28 mouse cellular contexts compared by ENCODE assay signal in the genomic region with DNA sequence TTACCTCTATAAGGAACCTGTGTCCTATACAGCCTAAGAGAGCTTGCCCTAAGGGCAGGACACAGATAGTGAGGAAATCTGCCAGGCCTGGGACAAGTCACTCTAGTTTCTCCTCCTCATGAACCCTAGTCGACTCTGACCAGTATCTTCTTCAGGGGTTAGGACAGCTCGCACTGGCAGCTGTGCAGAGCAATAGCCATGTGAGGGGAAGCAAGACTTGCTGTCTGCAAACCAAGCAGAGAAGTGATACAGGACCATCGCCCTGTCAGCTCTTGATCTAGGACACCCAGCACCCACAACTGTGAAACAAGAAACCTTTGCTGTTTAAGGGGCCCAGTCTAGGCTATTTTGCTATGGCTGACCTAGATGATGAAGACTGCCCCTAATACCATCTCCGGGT. TPM values are rescaled to one million over a fixed set of nuclear protein-coding genes. Genes with fewer than 3 reads are reported as not detected.
DNase-seq lines count a peak whose midpoint lies in the region; TF ChIP-seq lines count a peak whose summit lies in the region.
"Had no signal": no experiment of that assay in that cellular context is flagged by ENCODE, and none has a peak within 500 bp of the region (broad histone marks: within the 10 kb centered on the region; RNA-seq: fewer than 3 reads in every experiment).

No protein-coding gene starts in this region.

- H3K27me3 ChIP-seq in myocyte (ENCODE audit: control insufficient read depth, insufficient read depth, insufficient read length) = no peaks in the 10 kb centered on the region
- H3K27me3 ChIP-seq: embryonic facial prominence, embryonic 13.5 days; forebrain, embryonic 12.5 days; forebrain, embryonic 15.5 days; hindbrain, embryonic 12.5 days; hindbrain, embryonic 15.5 days had no signal

- DNase-seq in gastrocnemius, adult 18-20 months (ENCODE audit: low spot score) = peak; percentile 41
- no peak for DNase-seq in gastrocnemius, postnatal 4 days (ENCODE audit: low spot score in 2 of 2)
- DNase-seq in heart, adult 11 months = peak; percentile 71
- DNase-seq in heart, adult 9 months (ENCODE audit: low spot score in 2 of 2) = no peak
- DNase-seq in skeletal muscle tissue, adult 2 months (ENCODE audit: low read depth, low spot score) = peak; percentile 53
- DNase-seq in right cerebral cortex, postnatal 25 days = no peak
- DNase-seq: adrenal gland, adult 8-10 months; cerebellum, adult 11-12 months; cerebellum, adult 8-10 months; embryo, embryonic 11 days; heart, adult 2 months had no signal

- peak overlapping the region; percentile 55 for H3K4me2 ChIP-seq in myocyte (ENCODE audit: low read depth)
- H3K4me2 ChIP-seq: embryonic facial prominence, embryonic 13.5 days; forebrain, embryonic 12.5 days; forebrain, embryonic 15.5 days; heart, embryonic 11.5 days; hindbrain, embryonic 12.5 days; hindbrain, embryonic 15.5 days had no signal

- H3K4me3 ChIP-seq in myocyte = no peak overlapping the region
- H3K4me3 ChIP-seq: embryonic facial prominence, embryonic 10.5 days; embryonic facial prominence, embryonic 13.5 days; erythroblast, embryonic 14.5 days; forebrain, embryonic 12.5 days; forebrain, embryonic 15.5 days; heart, adult 2 months; hindbrain, embryonic 12.5 days; hindbrain, embryonic 15.5 days had no signal

- H3ac ChIP-seq in myocyte (ENCODE audit: control insufficient read depth, insufficient read length) = no peak overlapping the region

- H3K79me2 ChIP-seq in myocyte (ENCODE audit: control insufficient read depth, insufficient read depth) = no peaks in the 10 kb centered on the region

- TF ChIP-seq POLR2A in myocyte (IDR thresholded peaks at IDR 0.05; ENCODE audit: insufficient read length, low read depth) = no peak

- H3K36me3 ChIP-seq in myocyte (ENCODE audit: control insufficient read depth, insufficient read depth) = no peaks in the 10 kb centered on the region
- H3K36me3 ChIP-seq: embryonic facial prominence, embryonic 10.5 days; embryonic facial prominence, embryonic 13.5 days; forebrain, embryonic 12.5 days; forebrain, embryonic 15.5 days; hindbrain, embryonic 12.5 days; hindbrain, embryonic 15.5 days had no signal

TF ChIP-seq in myocyte, 11 proteins besides CTCF, POLR2A, EP300 and RAD21:
- no peak for TF ChIP-seq MYOD1 (IDR thresholded peaks at IDR 0.05; ENCODE audit: control insufficient read depth in 1 of 3, insufficient read length in 2 of 3, low read depth in 2 of 3)
- no peak for TF ChIP-seq POLR2AphosphoS2 (IDR thresholded peaks at IDR 0.05; ENCODE audit: insufficient read length, low read depth)
- no peak for TF ChIP-seq TCF3 (IDR thresholded peaks at IDR 0.05; ENCODE audit: insufficient read length, low read depth)
- no peak for TF ChIP-seq MAX (IDR thresholded peaks at IDR 0.05; ENCODE audit: low read depth)
- no peak for TF ChIP-seq REST (IDR thresholded peaks at IDR 0.05; ENCODE audit: insufficient read depth, insufficient read length)
- TF ChIP-seq MYOG (IDR thresholded peaks at IDR 0.05; ENCODE audit: control insufficient read depth in 1 of 3, insufficient read depth in 1 of 3, insufficient read length in 2 of 3, low read depth in 2 of 3) = no peak
- TF ChIP-seq E2F4 (IDR thresholded peaks at IDR 0.05; ENCODE audit: insufficient read depth) = no peak
- no peak for TF ChIP-seq CEBPB (IDR thresholded peaks at IDR 0.05; ENCODE audit: insufficient read depth, poor library complexity, severe bottlenecking)
- no peak for TF ChIP-seq USF1 (IDR thresholded peaks at IDR 0.05; ENCODE audit: low read depth)
- no peak for TF ChIP-seq TCF12 (IDR thresholded peaks at IDR 0.05; ENCODE audit: insufficient read depth, poor library complexity, severe bottlenecking)
- no peak for TF ChIP-seq SRF (IDR thresholded peaks at IDR 0.05; ENCODE audit: control insufficient read depth, insufficient read length, low read depth)
TF ChIP-seq in myocyte: peak in this region for 0.

RNA-seq across cellular contexts. Expression of a gene that starts 29.1 kb away (rescaled TPM):
- total RNA-seq in gastrocnemius, adult 18-20 months (2021) = not detected
- under 1 TPM; 0.18 to 0.20 TPM for total RNA-seq in gastrocnemius, postnatal 4 days (2021)
- 0.08 TPM for polyA plus RNA-seq in myocyte (2012; fragmentation: generic; extraction: Trizol)
- total RNA-seq: adrenal gland, postnatal 25 days; ES-E14; heart, adult 2 months; heart, postnatal 25 days; hematopoietic stem cell, adult 5-6 weeks had no signal
- polyA plus RNA-seq: activated CD4-positive, CD25-positive, alpha-beta regulatory T cell, adult 4 months; cortical plate, adult 2 months; embryonic facial prominence, embryonic 10.5 days; erythroblast, embryonic 14.5 days; forebrain, embryonic 12.5 days; forebrain, embryonic 15.5 days; heart, embryonic 14.5 days; heart, postnatal 0 days; hindbrain, embryonic 12.5 days had no signal

Comparison
In these comparisons a context has a peak if more than half of its experiments do, and no peak if none do; other contexts are left out.
1. DNase-seq: peak in gastrocnemius, adult 18-20 months (single experiment), heart, adult 11 months (single experiment) and skeletal muscle tissue, adult 2 months (single experiment); none in gastrocnemius, postnatal 4 days (0 of 2), heart, adult 9 months (0 of 2) and right cerebral cortex, postnatal 25 days (single experiment).